Mouse (Mus musculus) hindbrain, embryonic 14.5 days (tissue): ENCODE measurements around the gene Arhgef38. TPM values are rescaled to one million over a fixed set of nuclear protein-coding genes. Genes with fewer than 3 reads are reported as not detected.

Experiments used
- ATAC-seq: fragments of 200-750 bp; cut with Nextera tagmentation; 2 replicates; pipeline ENCODE4 v1.8.0; 2017; ENCODE audit warnings: moderate number of reproducible peaks, mild to moderate bottlenecking, moderate TSS enrichment, moderate library complexity; ENCODE audit not compliant: low FRiP score
- DNase-seq: peaks from one replicate; pipeline ENCODE4 v3.0.0-alpha.2; 2015; ENCODE audit warnings: low spot score
- H3K27ac ChIP-seq: fragments of 300-500 bp; sonication (generic); 2 replicates; pipeline ENCODE4 v1.5.1; 2014; ENCODE audit warnings: mild to moderate bottlenecking, moderate library complexity
- H3K27me3 ChIP-seq: fragments of 300-500 bp; sonication (generic); 2 replicates; pipeline ENCODE4 v1.6.1; 2014; ENCODE audit warnings: mild to moderate bottlenecking, low read length, mixed read lengths; ENCODE audit not compliant: control insufficient read depth, insufficient read depth
- H3K36me3 ChIP-seq: fragments of 300-500 bp; sonication (generic); replicated peaks from 2 replicates; pipeline ENCODE4 v1.6.1; 2014; ENCODE audit not compliant: control insufficient read depth, insufficient read depth
- H3K4me1 ChIP-seq: fragments of 300-500 bp; sonication (generic); replicated peaks from 2 replicates; pipeline ENCODE4 v1.6.1; 2014; ENCODE audit warnings: antibody characterized with exemption, low read length, mixed read lengths; ENCODE audit not compliant: control insufficient read depth, insufficient read depth
- H3K4me2 ChIP-seq: fragments of 300-500 bp; sonication (generic); replicated peaks from 2 replicates; pipeline ENCODE4 v1.6.1; 2014; ENCODE audit warnings: mild to moderate bottlenecking, moderate library complexity
- H3K4me3 ChIP-seq: fragments of 300-500 bp; sonication (generic); replicated peaks from 2 replicates; pipeline ENCODE4 v1.5.1; 2014; ENCODE audit warnings: mild to moderate bottlenecking, low read length
- H3K9ac ChIP-seq: fragments of 300-500 bp; sonication (generic); 2 replicates; pipeline ENCODE4 v1.6.1; 2014
- H3K9me3 ChIP-seq: fragments of 300-500 bp; sonication (generic); 2 replicates; pipeline ENCODE4 v1.6.1; 2016; ENCODE audit warnings: low read length; ENCODE audit not compliant: control insufficient read depth
- WGBS: fragments of 180-500 bp; shearing (Covaris S2); extraction: QIAGEN DNeasy Blood & Tissue Kit; methylation state at CpG from one replicate; pipeline ENCODE4 v1.1.7; 2014; 5-methylcytosine and 5-hydroxymethylcytosine counted together
- polyA plus RNA-seq: library from polyadenylated mRNA; unstranded; fragments of >200 nt; fragmentation: Nextera tagmentation; extraction: Ambion mirVana; gene quantifications from 2 replicates; pipeline ENCODE4 v1.2.1, GENCODE M21; 2014

Gene Arhgef38
- polyA plus RNA-seq, 1 experiment from 2014 or later = 0.04 TPM

DNA sequence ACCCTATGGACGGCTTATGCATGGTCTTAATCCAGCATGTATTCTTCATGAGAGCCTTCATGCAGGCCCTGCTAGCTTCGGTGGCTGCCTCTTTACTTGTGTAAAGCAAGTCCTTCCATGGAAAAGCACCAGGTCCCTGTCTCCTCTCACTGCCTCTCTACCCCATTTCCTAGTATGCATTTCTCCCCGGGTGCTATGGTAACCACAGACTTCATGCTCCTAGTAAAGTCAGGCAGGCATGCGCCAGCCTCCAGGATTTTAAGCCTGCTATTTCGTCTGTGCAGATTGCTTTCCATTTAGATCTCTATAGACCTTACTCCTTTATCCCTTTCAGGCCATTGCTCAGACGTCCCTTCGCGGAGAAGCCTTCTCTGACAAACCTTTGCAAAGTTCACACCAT, 80.1 kb downstream of the Arhgef38 start:
- DNase-seq (no peak), ATAC-seq (peak; percentile 66; the same call in 1 of the 2 replicates)
- Histone ChIP-seq H3K27me3 (no peaks in the 10 kb centered on the region), H3K9me3 (no peaks in the 10 kb centered on the region), H3K9ac (no peak overlapping the region), H3K4me1 (no peaks in the 10 kb centered on the region), H3K27ac (no peak overlapping the region), H3K36me3 (no peaks in the 10 kb centered on the region), H3K4me3 (no peak overlapping the region), H3K4me2 (no peak overlapping the region)
- WGBS = 55% methylated on average over 8 of the region's 8 CpGs

DNA sequence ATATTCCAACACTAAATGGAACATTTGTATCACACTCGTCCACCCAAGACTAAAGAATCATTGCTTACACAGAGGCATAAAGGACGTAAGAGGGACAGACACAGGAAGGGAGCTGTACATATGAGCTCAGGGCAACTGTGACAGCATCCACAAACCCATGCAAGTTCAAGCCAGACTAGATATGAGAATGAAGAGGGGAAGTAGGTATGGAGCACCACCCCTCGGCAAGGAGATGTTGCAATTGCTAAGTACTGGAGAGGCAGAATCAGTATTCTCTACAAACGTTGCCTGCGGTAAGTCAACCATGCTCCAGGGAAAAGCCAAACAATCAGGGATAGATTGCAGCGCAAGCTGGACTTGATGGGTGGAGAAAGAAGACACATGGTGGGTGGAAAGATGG, 81.1 kb downstream of the Arhgef38 start:
- Histone ChIP-seq H3K4me3 (no peak overlapping the region), H3K27me3 (no peaks in the 10 kb centered on the region), H3K4me2 (no peak overlapping the region), H3K9ac (no peak overlapping the region), H3K9me3 (no peaks in the 10 kb centered on the region), H3K4me1 (no peaks in the 10 kb centered on the region), H3K36me3 (no peaks in the 10 kb centered on the region), H3K27ac (no peak overlapping the region)
- DNase-seq (no peak), ATAC-seq (no peak)
- WGBS = 80% methylated on average over 6 of the region's 6 CpGs

- Histone ChIP-seq H3K27ac (no peak overlapping the region), H3K27me3 (no peaks in the 10 kb centered on the region), H3K4me2 (no peak overlapping the region), H3K4me1 (no peaks in the 10 kb centered on the region), H3K4me3 (no peak overlapping the region), H3K9ac (no peak overlapping the region), H3K36me3 (no peaks in the 10 kb centered on the region), H3K9me3 (no peaks in the 10 kb centered on the region)
- DNase-seq (no peak), ATAC-seq (no peak)
- 53% methylated on average over 1 of the region's 1 CpGs for WGBS
Observed at GRCm38 (mm10) chr3:133152831-133153230, 81.9 kb downstream of the Arhgef38 start.

- Histone ChIP-seq H3K27me3 (no peaks in the 10 kb centered on the region), H3K9ac (no peak overlapping the region), H3K9me3 (no peaks in the 10 kb centered on the region), H3K27ac (no peak overlapping the region), H3K4me3 (no peak overlapping the region), H3K4me2 (no peak overlapping the region), H3K36me3 (no peaks in the 10 kb centered on the region), H3K4me1 (no peaks in the 10 kb centered on the region)
- no peak for DNase-seq
- no peak for ATAC-seq
- 67% methylated on average over 6 of the region's 6 CpGs for WGBS
Observed at GRCm38 (mm10) chr3:133151629-133152028, 83.1 kb downstream of the Arhgef38 start.

- Histone ChIP-seq H3K4me1 (no peaks in the 10 kb centered on the region), H3K36me3 (no peaks in the 10 kb centered on the region), H3K4me2 (no peak overlapping the region), H3K4me3 (no peak overlapping the region), H3K9ac (no peak overlapping the region), H3K27ac (no peak overlapping the region), H3K27me3 (no peaks in the 10 kb centered on the region), H3K9me3 (no peaks in the 10 kb centered on the region)
- DNase-seq (peak; percentile 29), ATAC-seq (peak; percentile 44; the same call in 1 of the 2 replicates)
- 69% methylated on average over 6 of the region's 6 CpGs for WGBS
Observed at GRCm38 (mm10) chr3:133144511-133145147, 90.1 kb downstream of the Arhgef38 start.

DNA sequence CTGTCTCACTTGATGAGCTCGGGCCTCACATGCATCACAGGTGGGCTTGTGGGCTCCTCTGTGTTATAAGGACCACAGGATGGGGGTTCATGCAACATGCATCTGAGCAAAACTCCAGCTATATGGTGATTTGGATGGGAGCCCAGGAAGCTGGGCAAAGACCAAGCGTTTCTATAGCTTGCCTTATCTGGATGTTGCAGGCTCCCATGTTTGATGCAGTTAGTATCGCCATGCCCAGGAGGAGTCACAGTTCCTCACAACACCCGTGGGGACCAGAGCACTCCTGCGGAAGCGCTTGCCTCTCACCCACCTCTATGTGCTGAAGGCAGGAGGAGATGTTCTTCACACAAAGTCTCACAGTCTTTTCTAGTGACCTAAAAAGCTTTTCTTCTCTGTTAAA, 92.9 kb downstream of the Arhgef38 start:
- no peaks in the 10 kb centered on the region for H3K4me1 ChIP-seq
- no peak overlapping the region for H3K9ac ChIP-seq
- no peak overlapping the region for H3K4me3 ChIP-seq
- WGBS = 90% methylated on average over 6 of the region's 6 CpGs
- H3K4me2 ChIP-seq = no peak overlapping the region
- H3K9me3 ChIP-seq = no peaks in the 10 kb centered on the region
- ATAC-seq = no peak
- no peak overlapping the region for H3K27ac ChIP-seq
- H3K36me3 ChIP-seq = no peaks in the 10 kb centered on the region
- no peaks in the 10 kb centered on the region for H3K27me3 ChIP-seq
- no peak for DNase-seq

- no peaks in the 10 kb centered on the region for H3K36me3 ChIP-seq
- H3K27me3 ChIP-seq = no peaks in the 10 kb centered on the region
- H3K4me3 ChIP-seq = no peak overlapping the region
- H3K4me2 ChIP-seq = no peak overlapping the region
- ATAC-seq = no peak
- H3K9me3 ChIP-seq = no peaks in the 10 kb centered on the region
- no peak overlapping the region for H3K27ac ChIP-seq
- 60% methylated on average over 8 of the region's 8 CpGs for WGBS
- no peak for DNase-seq
- H3K9ac ChIP-seq = no peak overlapping the region
- H3K4me1 ChIP-seq = no peaks in the 10 kb centered on the region
Observed at GRCm38 (mm10) chr3:133132611-133133010, 102.1 kb downstream of the Arhgef38 start.

- no peaks in the 10 kb centered on the region for H3K27me3 ChIP-seq
Observed at GRCm38 (mm10) chr3:133131372-133131771, 103.4 kb downstream of the Arhgef38 start.

DNA sequence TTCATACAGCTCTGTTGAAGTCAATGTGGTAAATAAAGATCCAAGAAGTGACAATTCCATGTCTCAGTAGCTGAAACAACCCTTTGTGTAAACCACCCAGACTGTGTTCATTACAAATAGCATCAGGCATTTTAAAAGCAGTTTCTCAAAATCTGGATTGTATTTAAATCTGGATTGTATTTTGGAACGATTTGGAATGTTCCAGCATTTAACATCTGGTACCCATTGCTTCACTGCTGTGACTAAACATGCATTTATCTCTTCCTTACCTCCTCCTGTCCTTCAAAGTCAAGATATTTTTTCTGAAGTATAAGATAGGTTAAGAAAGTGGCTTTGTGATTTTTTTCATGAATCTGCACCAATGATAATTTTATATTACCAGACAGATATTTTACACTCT, 121.5 kb downstream of the Arhgef38 start:
- H3K9me3 ChIP-seq = no peaks in the 10 kb centered on the region
- no peak for DNase-seq
- H3K27me3 ChIP-seq = no peaks in the 10 kb centered on the region
- no peak for ATAC-seq
- H3K4me2 ChIP-seq = no peak overlapping the region
- H3K4me3 ChIP-seq = no peak overlapping the region
- no peak overlapping the region for H3K27ac ChIP-seq
- H3K36me3 ChIP-seq = peaks cover 19% of the 10 kb centered on the region
- WGBS = 57% methylated on average over 1 of the region's 1 CpGs
- no peaks in the 10 kb centered on the region for H3K4me1 ChIP-seq
- no peak overlapping the region for H3K9ac ChIP-seq

More at GRCm38 (mm10) chr3:133131372-133131771, 103.4 kb downstream of the Arhgef38 start:
- WGBS = 94% methylated on average over 5 of the region's 5 CpGs
- no peak for DNase-seq
- H3K27ac ChIP-seq = no peak overlapping the region
- ATAC-seq = no peak
- no peaks in the 10 kb centered on the region for H3K4me1 ChIP-seq
- H3K9ac ChIP-seq = no peak overlapping the region
- H3K9me3 ChIP-seq = no peaks in the 10 kb centered on the region
- no peak overlapping the region for H3K4me2 ChIP-seq
- no peaks in the 10 kb centered on the region for H3K36me3 ChIP-seq
- H3K4me3 ChIP-seq = no peak overlapping the region

GRCm38 (mm10) chr3:133111741-133112140, 123.0 kb downstream of the Arhgef38 start:
- no peaks in the 10 kb centered on the region for H3K9me3 ChIP-seq
- H3K27me3 ChIP-seq = no peaks in the 10 kb centered on the region
- no peak overlapping the region for H3K27ac ChIP-seq
- H3K4me2 ChIP-seq = no peak overlapping the region
- ATAC-seq (peak; percentile 46; the same call in 1 of the 2 replicates), DNase-seq (peak; percentile 78)
- H3K4me1 ChIP-seq = no peaks in the 10 kb centered on the region
- H3K36me3 ChIP-seq = peaks cover 33% of the 10 kb centered on the region
- H3K4me3 ChIP-seq = no peak overlapping the region
- WGBS = 31% methylated on average over 2 of the region's 2 CpGs
- no peak overlapping the region for H3K9ac ChIP-seq
